Mouse (Mus musculus): ENCODE data around the gene Pcbp3. TPM values are rescaled to one million over a fixed set of nuclear protein-coding genes. Genes with fewer than 3 reads are reported as not detected.
"Not testable (repeated sequence)": the region's sequence is repeated elsewhere in the genome, so short reads cannot be mapped to it uniquely, and the experiment has no call there.

The Pcbp3 gene
- polyA plus RNA-seq, 1 experiment from 2014 or later: 18.8 TPM

- 88% methylated on average over 5 of the region's 5 CpGs for WGBS
- no peak for ATAC-seq
- TF ChIP-seq CTCF (IDR thresholded peaks at IDR 0.05; ENCODE audit: low read depth): no peak
Observed at GRCm38 (mm10) chr10:76759878-76760277, 201.8 kb downstream of the Pcbp3 start.

GRCm38 (mm10) chr10:76753640-76754039, 208.0 kb downstream of the Pcbp3 start:
- Histone ChIP-seq H3K36me3 (ENCODE audit: control insufficient read depth, insufficient read depth) (no peaks in the 10 kb centered on the region), H3K9ac (ENCODE audit: low read depth, low read length) (no peak overlapping the region), H3K4me3 (ENCODE audit: low read depth, low read length) (no peak overlapping the region), H3K27me3 (replicated peaks; ENCODE audit: control insufficient read depth, insufficient read depth, low read length) (no peaks in the 10 kb centered on the region), H3K9me3 (ENCODE audit: control insufficient read depth) (no peaks in the 10 kb centered on the region), H3K4me2 (replicated peaks; ENCODE audit: low read depth) (no peak overlapping the region), H3K27ac (ENCODE audit: low read depth, low read length) (no peak overlapping the region), H3K4me1 (replicated peaks; ENCODE audit: control insufficient read depth, insufficient read depth, low read length) (no peaks in the 10 kb centered on the region)
- TF ChIP-seq CTCF (IDR thresholded peaks at IDR 0.05; ENCODE audit: low read depth): no peak
- ATAC-seq: no peak
- 87% methylated on average over 3 of the region's 3 CpGs for WGBS

More at GRCm38 (mm10) chr10:76759878-76760277, 201.8 kb downstream of the Pcbp3 start:
- H3K9me3 ChIP-seq (ENCODE audit: control insufficient read depth): no peaks in the 10 kb centered on the region
- H3K4me1 ChIP-seq (replicated peaks; ENCODE audit: control insufficient read depth, insufficient read depth, low read length): no peaks in the 10 kb centered on the region
- no peak overlapping the region for H3K27ac ChIP-seq (ENCODE audit: low read depth, low read length)
- H3K27me3 ChIP-seq (replicated peaks; ENCODE audit: control insufficient read depth, insufficient read depth, low read length): no peaks in the 10 kb centered on the region
- H3K9ac ChIP-seq (ENCODE audit: low read depth, low read length): no peak overlapping the region
- no peaks in the 10 kb centered on the region for H3K36me3 ChIP-seq (ENCODE audit: control insufficient read depth, insufficient read depth)
- H3K4me3 ChIP-seq (ENCODE audit: low read depth, low read length): no peak overlapping the region
- H3K4me2 ChIP-seq (replicated peaks; ENCODE audit: low read depth): no peak overlapping the region

- ATAC-seq; H3K9me3 ChIP-seq (ENCODE audit: control insufficient read depth): not testable (repeated sequence)
- 42% methylated on average over 11 of the region's 11 CpGs for WGBS
Observed at GRCm38 (mm10) chr10:76744267-76744666, 217.4 kb downstream of the Pcbp3 start.

DNA sequence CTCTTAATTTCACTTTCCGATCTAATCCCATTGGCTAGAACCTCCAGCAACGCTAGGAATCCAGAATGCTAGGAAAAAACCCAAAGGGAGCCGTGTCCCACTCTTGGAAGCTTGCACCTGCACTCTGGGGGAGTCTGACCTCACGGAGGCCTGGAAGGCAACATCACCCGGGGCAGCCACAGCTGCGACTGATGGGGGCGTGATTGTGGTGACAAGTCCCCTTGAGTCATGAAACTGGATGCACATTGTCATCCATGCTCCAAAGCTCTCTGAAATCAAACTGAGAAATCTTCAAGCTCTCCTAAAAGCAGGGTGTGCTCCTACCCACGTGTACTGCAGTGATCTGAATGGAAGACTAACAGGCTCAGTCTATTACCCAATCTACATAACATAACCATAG, 224.9 kb downstream of the Pcbp3 start:
- Histone ChIP-seq H3K36me3 (ENCODE audit: control insufficient read depth, insufficient read depth) (no peaks in the 10 kb centered on the region), H3K27ac (ENCODE audit: low read depth, low read length) (no peak overlapping the region), H3K27me3 (replicated peaks; ENCODE audit: control insufficient read depth, insufficient read depth, low read length) (no peaks in the 10 kb centered on the region), H3K9ac (ENCODE audit: low read depth, low read length) (no peak overlapping the region), H3K4me2 (replicated peaks; ENCODE audit: low read depth) (no peak overlapping the region), H3K9me3 (ENCODE audit: control insufficient read depth) (no peaks in the 10 kb centered on the region), H3K4me3 (ENCODE audit: low read depth, low read length) (no peak overlapping the region), H3K4me1 (replicated peaks; ENCODE audit: control insufficient read depth, insufficient read depth, low read length) (peaks cover 3% of the 10 kb centered on the region; the same call in 1 of the 2 replicates)
- ATAC-seq: no peak
- WGBS: 65% methylated on average over 8 of the region's 8 CpGs
- TF ChIP-seq CTCF (IDR thresholded peaks at IDR 0.05; ENCODE audit: low read depth): no peak

More at GRCm38 (mm10) chr10:76744267-76744666, 217.4 kb downstream of the Pcbp3 start:
- H3K4me2 ChIP-seq (replicated peaks; ENCODE audit: low read depth); H3K27ac ChIP-seq (ENCODE audit: low read depth, low read length); H3K27me3 ChIP-seq (replicated peaks; ENCODE audit: control insufficient read depth, insufficient read depth, low read length); H3K36me3 ChIP-seq (ENCODE audit: control insufficient read depth, insufficient read depth); H3K4me1 ChIP-seq (replicated peaks; ENCODE audit: control insufficient read depth, insufficient read depth, low read length); H3K9ac ChIP-seq (ENCODE audit: low read depth, low read length); H3K4me3 ChIP-seq (ENCODE audit: low read depth, low read length): not testable (repeated sequence)

- Histone ChIP-seq H3K4me3 (ENCODE audit: low read depth, low read length) (no peak overlapping the region), H3K36me3 (ENCODE audit: control insufficient read depth, insufficient read depth) (no peaks in the 10 kb centered on the region), H3K9me3 (ENCODE audit: control insufficient read depth) (no peaks in the 10 kb centered on the region), H3K4me2 (replicated peaks; ENCODE audit: low read depth) (no peak overlapping the region), H3K9ac (ENCODE audit: low read depth, low read length) (no peak overlapping the region), H3K27ac (ENCODE audit: low read depth, low read length) (no peak overlapping the region), H3K4me1 (replicated peaks; ENCODE audit: control insufficient read depth, insufficient read depth, low read length) (peaks cover 3% of the 10 kb centered on the region; the same call in 1 of the 2 replicates), H3K27me3 (replicated peaks; ENCODE audit: control insufficient read depth, insufficient read depth, low read length) (no peaks in the 10 kb centered on the region)
- ATAC-seq: peak; percentile 42; the same call in 1 of the 2 replicates
- WGBS: 8% methylated on average over 4 of the region's 4 CpGs
- peak; percentile 96 for TF ChIP-seq CTCF (IDR thresholded peaks at IDR 0.05; ENCODE audit: low read depth)
Observed at GRCm38 (mm10) chr10:76734979-76735378, 226.7 kb downstream of the Pcbp3 start.

DNA sequence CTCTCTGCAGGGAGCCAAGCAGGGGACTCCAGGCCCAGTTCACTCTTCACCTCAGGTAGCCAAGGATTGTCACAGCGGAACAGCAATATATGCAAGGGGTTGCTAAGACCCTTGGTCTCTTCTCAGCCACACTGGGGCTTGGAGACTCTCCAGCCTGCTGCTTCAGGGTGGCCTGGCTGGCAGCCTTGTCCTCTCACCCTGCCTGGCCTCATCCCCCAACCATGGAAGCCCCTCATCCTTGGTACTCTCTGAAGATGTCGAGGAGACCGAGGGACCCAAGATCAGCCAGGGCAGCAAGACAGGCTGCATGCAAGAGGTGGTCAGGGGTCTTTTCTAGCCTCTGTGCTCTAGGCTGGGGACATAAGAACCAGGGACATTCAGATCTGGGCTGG, 228.0 kb downstream of the Pcbp3 start:
- TF ChIP-seq CTCF (IDR thresholded peaks at IDR 0.05; ENCODE audit: low read depth): no peak
- H3K4me3 ChIP-seq (ENCODE audit: low read depth, low read length): no peak overlapping the region
- peaks cover 3% of the 10 kb centered on the region; the same call in 1 of the 2 replicates for H3K4me1 ChIP-seq (replicated peaks; ENCODE audit: control insufficient read depth, insufficient read depth, low read length)
- no peaks in the 10 kb centered on the region for H3K27me3 ChIP-seq (replicated peaks; ENCODE audit: control insufficient read depth, insufficient read depth, low read length)
- no peaks in the 10 kb centered on the region for H3K36me3 ChIP-seq (ENCODE audit: control insufficient read depth, insufficient read depth)
- no peak overlapping the region; the same call in 1 of the 2 replicates for H3K9ac ChIP-seq (ENCODE audit: low read depth, low read length)
- H3K4me2 ChIP-seq (replicated peaks; ENCODE audit: low read depth): peak overlapping the region; percentile 45
- no peak for ATAC-seq
- WGBS: 37% methylated on average over 3 of the region's 3 CpGs
- H3K27ac ChIP-seq (ENCODE audit: low read depth, low read length): peak overlapping the region; percentile 70; the same call in 1 of the 2 replicates
- no peaks in the 10 kb centered on the region for H3K9me3 ChIP-seq (ENCODE audit: control insufficient read depth)

Data from intestine, postnatal 0 days (tissue).